In genomic region chr1:133907949-133908658, GRCm38 (mm10) we compare ENCODE assay signal across 8 mouse cellular contexts. TPM values are rescaled to one million over a fixed set of nuclear protein-coding genes. Genes with fewer than 3 reads are reported as not detected.
DNase-seq lines count a peak whose midpoint lies in the region; ATAC-seq and TF ChIP-seq lines count a peak whose summit lies in the region.

Optc (minus strand) TSS chr1:133907999.

- H3K4me3 ChIP-seq in megakaryocyte, embryonic 14.5 days (replicated peaks), result peak within 1 kb of the TSS; percentile 88
- peak within 1 kb of the TSS; percentile 42 for H3K4me3 ChIP-seq in forebrain, postnatal 0 days (ENCODE audit: low read depth, low read length)
- H3K4me3 ChIP-seq in liver, embryonic 12.5 days, result peak within 1 kb of the TSS; percentile 49
- peak within 1 kb of the TSS; percentile 43 for H3K4me3 ChIP-seq in olfactory bulb, adult 2 months (ENCODE audit: insufficient read depth, low read depth, low read length)

- no peak for TF ChIP-seq CTCF in forebrain, postnatal 0 days (IDR thresholded peaks at IDR 0.05; ENCODE audit: low read depth)
- TF ChIP-seq CTCF in olfactory bulb, adult 2 months (IDR thresholded peaks at IDR 0.05; ENCODE audit: insufficient read depth, low read depth, low read length), result no peak

- H3K4me1 ChIP-seq in megakaryocyte, embryonic 14.5 days, result peaks cover 47% of the 10 kb centered on the region
- H3K4me1 ChIP-seq in forebrain, postnatal 0 days (ENCODE audit: insufficient read depth), result peaks cover 17% of the 10 kb centered on the region
- peaks cover 20% of the 10 kb centered on the region for H3K4me1 ChIP-seq in liver, embryonic 12.5 days
- H3K4me1 ChIP-seq in olfactory bulb, adult 2 months (ENCODE audit: control insufficient read depth, insufficient read depth, low read length), result peaks cover 34% of the 10 kb centered on the region

- H3K27me3 ChIP-seq in megakaryocyte, embryonic 14.5 days (replicated peaks), result peaks cover 72% of the 10 kb centered on the region
- peaks cover 4% of the 10 kb centered on the region; the same call in 1 of the 2 replicates for H3K27me3 ChIP-seq in forebrain, postnatal 0 days (ENCODE audit: insufficient read depth, low read length)
- H3K27me3 ChIP-seq in liver, embryonic 12.5 days (replicated peaks), result peaks cover 87% of the 10 kb centered on the region

- H3K36me3 ChIP-seq in megakaryocyte, embryonic 14.5 days (replicated peaks; ENCODE audit: low read length), result no peaks in the 10 kb centered on the region
- H3K36me3 ChIP-seq in forebrain, postnatal 0 days (ENCODE audit: insufficient read depth), result no peaks in the 10 kb centered on the region
- no peaks in the 10 kb centered on the region for H3K36me3 ChIP-seq in liver, embryonic 12.5 days

- H3K9me3 ChIP-seq in megakaryocyte, embryonic 14.5 days, result no peaks in the 10 kb centered on the region
- H3K9me3 ChIP-seq in forebrain, postnatal 0 days (ENCODE audit: low read length), result no peaks in the 10 kb centered on the region
- H3K9me3 ChIP-seq in liver, embryonic 12.5 days (replicated peaks), result no peaks in the 10 kb centered on the region

- peak; percentile 82 for DNase-seq in cerebellum, adult 11-12 months
- peak; percentile 89 for DNase-seq in forebrain, postnatal 0 days
- DNase-seq in kidney, postnatal 4 days, result peak; percentile 72 to 85

- peak within 1 kb of the TSS; percentile 88 for H3K27ac ChIP-seq in forebrain, postnatal 0 days (ENCODE audit: low read depth, low read length)
- no peak within 1 kb of the TSS; the same call in 1 of the 2 replicates for H3K27ac ChIP-seq in liver, embryonic 12.5 days
- peak within 1 kb of the TSS; percentile 71 for H3K27ac ChIP-seq in olfactory bulb, adult 2 months (ENCODE audit: insufficient read depth, low read depth, low read length)

- H3K4me2 ChIP-seq in forebrain, postnatal 0 days (ENCODE audit: low read depth), result peak within 1 kb of the TSS; percentile 96
- H3K4me2 ChIP-seq in liver, embryonic 12.5 days, result peak within 1 kb of the TSS; percentile 81

- H3K9ac ChIP-seq in forebrain, postnatal 0 days, result peak within 1 kb of the TSS; percentile 68
- H3K9ac ChIP-seq in liver, embryonic 12.5 days, result peak within 1 kb of the TSS; percentile 60

- TF ChIP-seq POLR2A in olfactory bulb, adult 2 months (IDR thresholded peaks at IDR 0.05; ENCODE audit: insufficient read depth, low read depth, low read length), result no peak

- 2% methylated on average over 30 of the region's 30 CpGs for WGBS in forebrain, postnatal 0 days
- 5% methylated on average over 19 of the region's 30 CpGs for WGBS in liver, embryonic 12.5 days (ENCODE audit: insufficient replicate concordance)
- WGBS in olfactory bulb, adult 2 months, result 2% methylated on average over 27 of the region's 30 CpGs

- no peak for ATAC-seq in megakaryocyte, adult 5-6 weeks (ENCODE audit: poor library complexity, severe bottlenecking)
- ATAC-seq in forebrain, postnatal 0 days, result peak; percentile 91
- ATAC-seq in liver, embryonic 12.5 days, result peak; percentile 76
- no peak for ATAC-seq in monocyte, adult 5-6 weeks (replicated peaks; ENCODE audit: insufficient number of reproducible peaks, low FRiP score, low TSS enrichment, poor library complexity, severe bottlenecking)

RNA-seq across cellular contexts. Expression of gene Optc, which starts in this region (rescaled TPM):
- polyA plus RNA-seq in megakaryocyte, embryonic 14.5 days (2012; ENCODE audit: insufficient read depth, low replicate concordance), result not detected in 2 replicates
- not detected in 2 replicates for total RNA-seq in megakaryocyte, adult 5-6 weeks (2015)
- total RNA-seq in megakaryocyte, adult 5-6 weeks (2017), result not detected in 2 replicates
- 2.9 and 5.1 TPM in 2 replicates for total RNA-seq in forebrain, postnatal 0 days (2014; rRNA removed)
- 1.8 and 2.4 TPM in 2 replicates for polyA plus RNA-seq in forebrain, postnatal 0 days (2015; fragmentation: Nextera tagmentation; extraction: Ambion mirVana)
- 0.10 and 0.11 TPM in 2 replicates for polyA plus RNA-seq in liver, embryonic 12.5 days (2016; fragmentation: Nextera tagmentation; extraction: Ambion mirVana)
- polyA plus RNA-seq in olfactory bulb, adult 2 months (2012; ENCODE audit: insufficient read depth, insufficient read length, low replicate concordance, missing spikeins), result not detected in 2 replicates
- total RNA-seq in monocyte, adult 5-6 weeks (2017), result not detected in 3 replicates

Comparison
In these comparisons a context has a peak if more than half of its experiments do, and no peak if none do; other contexts are left out.
1. Peak in ATAC-seq, H3K4me3 ChIP-seq, H3K9ac ChIP-seq and H3K4me2 ChIP-seq in liver, embryonic 12.5 days; RNA of the gene not detected or under 1 TPM.